Mouse (Mus musculus) G1E (cell line): ENCODE measurements around the gene Polr2l.

Experiments used
- CTCF ChIP-seq: IDR thresholded peaks from 2 replicates; pipeline ENCODE4 v1.5.1; 2012; ENCODE audit warnings: low read depth, low read length, inconsistent platforms, mixed read lengths
- GATA1 ChIP-seq: IDR thresholded peaks from 2 replicates; pipeline ENCODE4 v1.6.1; 2012; ENCODE audit warnings: borderline replicate concordance, low read length, inconsistent platforms, mixed read lengths
- POLR2AphosphoS5 ChIP-seq: IDR thresholded peaks from 2 replicates; pipeline ENCODE4 v1.6.1; 2012; ENCODE audit warnings: low read depth, low read length, inconsistent platforms; ENCODE audit not compliant: insufficient replicate concordance

DNA sequence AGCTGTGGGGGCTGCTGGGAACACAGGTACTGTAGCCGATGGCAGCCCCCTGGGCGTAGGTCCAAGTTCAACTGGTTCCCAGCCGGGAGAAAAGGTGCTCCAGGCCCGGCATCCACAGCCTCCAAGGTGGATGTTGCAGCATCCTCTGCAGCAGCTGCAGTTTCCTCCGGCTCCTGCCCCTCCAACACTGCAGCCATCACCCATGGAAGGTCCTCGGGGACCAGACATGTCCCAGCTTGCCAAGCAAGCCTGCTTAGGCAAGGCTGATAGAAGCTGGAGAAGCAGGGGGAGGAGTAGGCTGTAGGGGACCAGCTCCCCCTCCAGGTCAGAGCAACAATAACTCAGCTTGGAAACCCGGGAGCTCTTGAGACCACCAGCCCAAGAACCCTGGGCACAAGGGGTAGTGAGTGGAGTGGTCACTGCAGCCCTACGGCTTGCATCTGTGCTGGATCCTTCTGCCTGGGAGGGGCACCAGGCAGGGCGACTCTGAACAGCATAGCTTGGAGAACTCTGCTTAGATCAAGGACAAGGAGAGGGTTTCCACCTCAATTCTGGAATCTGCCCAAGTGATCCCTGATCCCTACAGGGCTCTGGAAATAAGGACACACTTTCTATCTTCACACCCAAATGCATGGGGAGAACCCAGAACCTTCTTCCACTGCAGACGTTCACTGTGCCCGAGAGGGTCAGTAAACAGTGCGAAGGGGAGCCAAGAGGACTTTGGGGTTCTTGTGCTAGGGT, 31.7 kb downstream of the Polr2l start:
- TF ChIP-seq CTCF (peak; percentile 21; the same call in 1 of the 2 replicates), POLR2AphosphoS5 (no peak), GATA1 (no peak)
